Mouse (Mus musculus): ENCODE results near the gene Olfm2. TPM values are rescaled to one million over a fixed set of nuclear protein-coding genes. Genes with fewer than 3 reads are reported as not detected.

Olfm2 gene
- polyA plus RNA-seq, 1 experiment from 2014 or later: 0.25 TPM

DNA sequence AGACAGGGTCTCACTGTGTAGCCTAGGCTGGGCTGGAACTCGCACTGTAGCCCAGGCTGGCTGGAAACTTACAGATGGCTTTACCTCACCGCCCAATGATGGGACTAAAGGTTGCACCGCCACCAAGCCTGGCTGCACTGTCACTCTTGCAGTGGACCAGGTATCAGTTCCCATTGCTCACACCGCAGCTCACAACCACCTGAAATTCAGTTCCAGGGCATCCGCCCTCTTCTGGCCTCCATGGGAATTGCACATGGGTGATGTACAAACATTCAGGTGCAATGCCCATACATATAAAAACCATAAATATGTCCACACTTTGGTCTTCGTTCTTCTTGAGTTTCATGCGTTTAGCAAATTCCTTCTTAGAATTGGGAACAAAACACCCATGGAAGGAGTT is 30.8 kb downstream of the Olfm2 start:
- Histone ChIP-seq H3K4me3 (ENCODE audit: low read depth, low read length) (no peak overlapping the region), H3K4me2 (ENCODE audit: low read depth, low read length) (no peak overlapping the region), H3K9me3 (replicated peaks; ENCODE audit: control insufficient read depth, low read length) (no peaks in the 10 kb centered on the region), H3K4me1 (ENCODE audit: control insufficient read depth, low read depth, low read length) (no peaks in the 10 kb centered on the region), H3K36me3 (ENCODE audit: control insufficient read depth, insufficient read depth) (no peaks in the 10 kb centered on the region), H3K27me3 (ENCODE audit: control insufficient read depth, insufficient read depth, low read depth, low read length) (no peaks in the 10 kb centered on the region), H3K9ac (ENCODE audit: low read depth, low read length) (no peak overlapping the region), H3K27ac (ENCODE audit: low read length) (no peak overlapping the region)
- no peak for ATAC-seq (ENCODE audit: low read depth)
- 55% methylated on average over 7 of the region's 7 CpGs for WGBS (ENCODE audit: insufficient replicate concordance)

- no peaks in the 10 kb centered on the region for H3K27me3 ChIP-seq (ENCODE audit: control insufficient read depth, insufficient read depth, low read depth, low read length)
- H3K4me3 ChIP-seq (ENCODE audit: low read depth, low read length): no peak overlapping the region
- WGBS (ENCODE audit: insufficient replicate concordance): 37% methylated on average over 9 of the region's 11 CpGs
- no peak overlapping the region for H3K4me2 ChIP-seq (ENCODE audit: low read depth, low read length)
- H3K27ac ChIP-seq (ENCODE audit: low read length): no peak overlapping the region
- ATAC-seq (ENCODE audit: low read depth): no peak
- no peak overlapping the region for H3K9ac ChIP-seq (ENCODE audit: low read depth, low read length)
- no peaks in the 10 kb centered on the region for H3K9me3 ChIP-seq (replicated peaks; ENCODE audit: control insufficient read depth, low read length)
- H3K36me3 ChIP-seq (ENCODE audit: control insufficient read depth, insufficient read depth): no peaks in the 10 kb centered on the region
- H3K4me1 ChIP-seq (ENCODE audit: control insufficient read depth, low read depth, low read length): no peaks in the 10 kb centered on the region
Measured at GRCm38 (mm10) chr9:20713478-20713987, 32.6 kb downstream of the Olfm2 start.

GRCm38 (mm10) chr9:20712934-20713477 is 33.1 kb downstream of the Olfm2 start:
- no peak overlapping the region for H3K4me2 ChIP-seq (ENCODE audit: low read depth, low read length)
- no peaks in the 10 kb centered on the region for H3K27me3 ChIP-seq (ENCODE audit: control insufficient read depth, insufficient read depth, low read depth, low read length)
- no peak for ATAC-seq (ENCODE audit: low read depth)
- H3K4me1 ChIP-seq (ENCODE audit: control insufficient read depth, low read depth, low read length): no peaks in the 10 kb centered on the region
- H3K27ac ChIP-seq (ENCODE audit: low read length): no peak overlapping the region
- no peaks in the 10 kb centered on the region for H3K36me3 ChIP-seq (ENCODE audit: control insufficient read depth, insufficient read depth)
- no peaks in the 10 kb centered on the region for H3K9me3 ChIP-seq (replicated peaks; ENCODE audit: control insufficient read depth, low read length)
- WGBS (ENCODE audit: insufficient replicate concordance): 50% methylated on average over 5 of the region's 5 CpGs
- no peak overlapping the region for H3K9ac ChIP-seq (ENCODE audit: low read depth, low read length)
- no peak overlapping the region for H3K4me3 ChIP-seq (ENCODE audit: low read depth, low read length)

DNA sequence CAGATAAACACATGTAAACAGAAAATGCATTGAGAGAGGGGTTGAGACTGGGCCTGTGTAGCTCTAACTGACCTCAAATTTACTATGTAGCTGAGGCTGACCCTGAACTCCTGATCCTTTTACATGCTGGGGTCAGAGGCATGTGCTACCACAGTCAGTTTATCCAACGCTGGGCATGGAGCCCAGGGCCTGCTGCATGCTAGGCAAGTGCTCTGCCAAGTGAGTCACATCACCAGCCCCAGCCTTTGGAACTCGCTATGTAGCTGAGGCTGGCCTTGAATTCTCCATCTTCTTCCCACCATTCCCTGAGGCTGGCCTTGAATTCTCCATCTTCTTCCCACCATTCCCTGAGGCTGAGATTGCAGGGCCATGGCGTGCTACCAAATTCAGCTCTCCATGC is 35.7 kb downstream of the Olfm2 start:
- no peak for ATAC-seq (ENCODE audit: low read depth)
- Histone ChIP-seq H3K27me3 (ENCODE audit: control insufficient read depth, insufficient read depth, low read depth, low read length) (no peaks in the 10 kb centered on the region), H3K27ac (ENCODE audit: low read length) (no peak overlapping the region), H3K4me3 (ENCODE audit: low read depth, low read length) (no peak overlapping the region), H3K4me2 (ENCODE audit: low read depth, low read length) (no peak overlapping the region), H3K36me3 (ENCODE audit: control insufficient read depth, insufficient read depth) (no peaks in the 10 kb centered on the region), H3K4me1 (ENCODE audit: control insufficient read depth, low read depth, low read length) (no peaks in the 10 kb centered on the region), H3K9me3 (replicated peaks; ENCODE audit: control insufficient read depth, low read length) (no peaks in the 10 kb centered on the region), H3K9ac (ENCODE audit: low read depth, low read length) (no peak overlapping the region)
- 50% methylated on average over 3 of the region's 3 CpGs for WGBS (ENCODE audit: insufficient replicate concordance)

DNA sequence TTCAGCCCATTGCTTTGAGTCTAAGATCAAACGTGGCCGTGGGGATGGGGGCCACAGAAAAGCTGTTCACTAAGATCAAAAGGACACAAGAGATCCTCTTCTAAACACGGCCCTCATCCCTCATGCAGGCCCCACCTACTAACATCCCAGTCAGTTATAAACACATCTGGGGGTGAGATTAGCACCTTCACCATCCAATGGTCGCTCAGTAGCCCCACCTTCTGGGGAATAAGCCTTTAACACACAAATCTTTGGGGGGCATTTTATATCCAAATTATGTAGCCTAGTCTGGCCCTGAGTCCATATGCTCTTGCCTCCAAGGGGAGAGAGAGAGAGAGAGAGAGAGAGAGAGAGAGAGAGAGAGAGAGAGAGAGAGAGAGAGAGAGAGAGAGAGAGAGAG is 40.2 kb downstream of the Olfm2 start:
- 21% methylated on average over 4 of the region's 4 CpGs for WGBS (ENCODE audit: insufficient replicate concordance)
- no peak overlapping the region for H3K4me3 ChIP-seq (ENCODE audit: low read depth, low read length)
- ATAC-seq (ENCODE audit: low read depth): no peak

DNA sequence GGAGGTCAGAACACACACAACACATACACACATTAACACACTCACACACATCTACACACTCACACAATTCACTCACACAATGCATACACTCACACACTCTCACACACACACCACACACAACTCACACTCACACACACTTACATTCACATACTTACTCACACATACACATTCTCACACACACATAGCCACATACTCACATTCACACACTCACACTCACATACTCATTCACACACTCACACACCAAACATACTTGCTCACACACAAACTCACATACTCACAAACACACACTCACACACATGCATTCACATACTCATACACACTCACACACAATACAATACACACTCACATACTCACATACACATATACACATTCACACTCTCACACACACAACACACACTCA is 40.7 kb downstream of the Olfm2 start:
- H3K4me1 ChIP-seq (ENCODE audit: control insufficient read depth, low read depth, low read length): no peaks in the 10 kb centered on the region
- no peak overlapping the region for H3K9ac ChIP-seq (ENCODE audit: low read depth, low read length)
- H3K9me3 ChIP-seq (replicated peaks; ENCODE audit: control insufficient read depth, low read length): no peaks in the 10 kb centered on the region
- H3K27me3 ChIP-seq (ENCODE audit: control insufficient read depth, insufficient read depth, low read depth, low read length): no peaks in the 10 kb centered on the region
- H3K4me3 ChIP-seq (ENCODE audit: low read depth, low read length): no peak overlapping the region
- H3K36me3 ChIP-seq (ENCODE audit: control insufficient read depth, insufficient read depth): no peaks in the 10 kb centered on the region
- no peak overlapping the region for H3K4me2 ChIP-seq (ENCODE audit: low read depth, low read length)
- no peak overlapping the region for H3K27ac ChIP-seq (ENCODE audit: low read length)
- ATAC-seq (ENCODE audit: low read depth): no peak

More for the DNA sequence above, 40.2 kb downstream of the Olfm2 start:
- H3K4me1 ChIP-seq (ENCODE audit: control insufficient read depth, low read depth, low read length): no peaks in the 10 kb centered on the region
- no peaks in the 10 kb centered on the region for H3K36me3 ChIP-seq (ENCODE audit: control insufficient read depth, insufficient read depth)
- no peak overlapping the region for H3K9ac ChIP-seq (ENCODE audit: low read depth, low read length)
- H3K27ac ChIP-seq (ENCODE audit: low read length): no peak overlapping the region
- H3K4me2 ChIP-seq (ENCODE audit: low read depth, low read length): no peak overlapping the region
- no peaks in the 10 kb centered on the region for H3K27me3 ChIP-seq (ENCODE audit: control insufficient read depth, insufficient read depth, low read depth, low read length)
- H3K9me3 ChIP-seq (replicated peaks; ENCODE audit: control insufficient read depth, low read length): no peaks in the 10 kb centered on the region

DNA sequence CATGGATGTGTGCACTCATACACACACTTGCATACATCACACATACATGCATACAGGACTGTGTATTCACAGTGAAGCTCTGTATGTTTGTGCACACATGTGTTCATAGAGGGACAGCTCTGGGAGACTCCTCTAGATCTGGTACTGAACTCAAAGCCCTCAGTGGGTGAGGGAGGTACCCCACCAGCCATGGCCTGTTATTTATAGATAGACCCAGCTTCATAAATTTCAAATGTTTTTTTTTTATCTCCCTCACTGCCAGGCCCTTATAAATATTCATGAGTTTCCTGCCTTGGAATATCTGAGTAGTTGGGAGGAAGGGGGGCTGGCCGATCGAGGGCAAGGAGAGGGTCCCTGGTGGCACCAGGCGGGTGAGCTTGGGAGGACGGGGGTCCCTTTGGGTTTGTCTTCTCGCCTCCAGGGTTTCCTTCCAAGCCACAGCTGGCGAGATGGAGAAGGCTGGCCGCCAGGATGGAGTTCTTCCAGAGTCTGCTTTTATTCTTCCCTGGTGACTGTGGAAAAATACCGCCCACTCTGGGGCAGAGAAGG is 42.2 kb downstream of the Olfm2 start:
- Histone ChIP-seq H3K4me2 (ENCODE audit: low read depth, low read length) (no peak overlapping the region), H3K4me1 (ENCODE audit: control insufficient read depth, low read depth, low read length) (no peaks in the 10 kb centered on the region), H3K9ac (ENCODE audit: low read depth, low read length) (no peak overlapping the region), H3K36me3 (ENCODE audit: control insufficient read depth, insufficient read depth) (no peaks in the 10 kb centered on the region), H3K27me3 (ENCODE audit: control insufficient read depth, insufficient read depth, low read depth, low read length) (no peaks in the 10 kb centered on the region), H3K4me3 (ENCODE audit: low read depth, low read length) (no peak overlapping the region), H3K27ac (ENCODE audit: low read length) (no peak overlapping the region), H3K9me3 (replicated peaks; ENCODE audit: control insufficient read depth, low read length) (no peaks in the 10 kb centered on the region)
- ATAC-seq (ENCODE audit: low read depth): no peak
- 53% methylated on average over 8 of the region's 8 CpGs for WGBS (ENCODE audit: insufficient replicate concordance)

- no peak for ATAC-seq (ENCODE audit: low read depth)
- WGBS (ENCODE audit: insufficient replicate concordance): 46% methylated on average over 8 of the region's 8 CpGs
- Histone ChIP-seq H3K27ac (ENCODE audit: low read length) (no peak overlapping the region), H3K27me3 (ENCODE audit: control insufficient read depth, insufficient read depth, low read depth, low read length) (peaks cover 14% of the 10 kb centered on the region), H3K9me3 (replicated peaks; ENCODE audit: control insufficient read depth, low read length) (no peaks in the 10 kb centered on the region), H3K4me3 (ENCODE audit: low read depth, low read length) (no peak overlapping the region), H3K9ac (ENCODE audit: low read depth, low read length) (no peak overlapping the region), H3K4me1 (ENCODE audit: control insufficient read depth, low read depth, low read length) (no peaks in the 10 kb centered on the region), H3K36me3 (ENCODE audit: control insufficient read depth, insufficient read depth) (no peaks in the 10 kb centered on the region), H3K4me2 (ENCODE audit: low read depth, low read length) (no peak overlapping the region)
Measured at GRCm38 (mm10) chr9:20697466-20697865, 48.7 kb downstream of the Olfm2 start.

DNA sequence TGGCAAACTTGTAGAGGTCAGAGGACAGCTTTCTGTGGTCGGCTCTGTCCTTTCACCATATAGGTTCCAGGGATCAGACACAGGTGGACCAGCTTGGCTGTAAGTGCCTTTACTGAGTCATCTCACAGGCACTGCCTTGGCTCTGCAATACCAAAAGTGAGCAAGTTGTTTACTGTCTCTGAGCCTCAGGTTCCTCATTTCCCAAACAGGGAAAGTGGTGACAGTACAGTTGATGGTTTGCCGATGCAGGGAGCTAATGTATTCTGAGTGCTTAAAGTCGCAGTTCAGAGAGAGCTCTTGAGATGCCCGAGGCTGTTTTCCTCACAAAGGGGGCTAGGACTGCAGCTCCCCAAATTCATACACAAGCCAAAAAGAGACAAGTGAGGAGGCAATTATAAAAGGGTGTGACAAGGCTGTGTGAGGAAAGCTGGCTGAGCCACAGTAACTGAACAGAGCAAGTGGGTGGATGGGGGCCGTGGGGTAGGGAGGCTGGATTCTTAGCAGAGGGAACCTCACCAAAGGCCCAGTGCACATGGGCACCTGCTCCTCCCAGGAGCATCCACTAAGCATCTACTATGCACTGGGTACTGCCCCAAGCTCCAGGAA is 49.9 kb downstream of the Olfm2 start:
- H3K4me2 ChIP-seq (ENCODE audit: low read depth, low read length): no peak overlapping the region
- no peaks in the 10 kb centered on the region for H3K9me3 ChIP-seq (replicated peaks; ENCODE audit: control insufficient read depth, low read length)
- no peak overlapping the region for H3K9ac ChIP-seq (ENCODE audit: low read depth, low read length)
- no peak for ATAC-seq (ENCODE audit: low read depth)
- WGBS (ENCODE audit: insufficient replicate concordance): 44% methylated on average over 5 of the region's 5 CpGs
- no peaks in the 10 kb centered on the region for H3K4me1 ChIP-seq (ENCODE audit: control insufficient read depth, low read depth, low read length)
- no peaks in the 10 kb centered on the region for H3K36me3 ChIP-seq (ENCODE audit: control insufficient read depth, insufficient read depth)
- H3K4me3 ChIP-seq (ENCODE audit: low read depth, low read length): no peak overlapping the region
- no peak overlapping the region for H3K27ac ChIP-seq (ENCODE audit: low read length)
- peaks cover 14% of the 10 kb centered on the region for H3K27me3 ChIP-seq (ENCODE audit: control insufficient read depth, insufficient read depth, low read depth, low read length)

Measured in liver, embryonic 16.5 days (tissue).